Mouse (Mus musculus): Measurements from ENCODE around the gene Acbd6.

GRCm38 (mm10) chr1:155724301-155724700 lies 166.4 kb downstream of the Acbd6 start:
- no peak for TF ChIP-seq CTCF (IDR thresholded peaks at IDR 0.05; ENCODE audit: borderline replicate concordance, control insufficient read depth, extremely low read depth, insufficient read depth, low read length, poor library complexity)
- no peak for TF ChIP-seq POLR2A (IDR thresholded peaks at IDR 0.05; ENCODE audit: control insufficient read depth, extremely low read depth, insufficient read depth, low read length, poor library complexity)

All from thymus, adult 2 months (tissue).